Mouse (Mus musculus) MN1 (cell line): ENCODE data around the gene Nrp1.

Experiments used
- DNase-seq: peaks from one replicate; pipeline ENCODE4 v3.0.0-alpha.2; 2016; ENCODE audit warnings: low spot score

The Nrp1 gene

DNA sequence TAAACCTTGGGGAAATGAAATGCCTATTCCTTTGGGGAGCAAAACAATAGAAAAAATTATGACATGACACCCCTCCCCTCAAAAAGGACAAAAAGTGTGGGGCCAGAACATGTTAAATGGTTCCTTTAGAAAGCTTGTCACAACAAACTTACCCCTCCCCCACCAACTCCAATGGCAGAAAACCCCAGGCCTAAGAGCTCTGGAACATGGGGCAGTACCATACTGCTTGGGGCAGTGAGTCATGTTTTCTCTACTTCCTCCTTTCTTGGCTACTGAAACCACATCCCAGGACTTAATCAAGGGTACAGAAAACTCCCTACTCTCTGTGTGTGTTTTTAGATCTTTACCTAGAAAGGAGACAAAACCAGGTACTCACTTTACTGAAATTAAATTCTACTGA lies 147.5 kb downstream of the Nrp1 start:
- no peak for DNase-seq

DNA sequence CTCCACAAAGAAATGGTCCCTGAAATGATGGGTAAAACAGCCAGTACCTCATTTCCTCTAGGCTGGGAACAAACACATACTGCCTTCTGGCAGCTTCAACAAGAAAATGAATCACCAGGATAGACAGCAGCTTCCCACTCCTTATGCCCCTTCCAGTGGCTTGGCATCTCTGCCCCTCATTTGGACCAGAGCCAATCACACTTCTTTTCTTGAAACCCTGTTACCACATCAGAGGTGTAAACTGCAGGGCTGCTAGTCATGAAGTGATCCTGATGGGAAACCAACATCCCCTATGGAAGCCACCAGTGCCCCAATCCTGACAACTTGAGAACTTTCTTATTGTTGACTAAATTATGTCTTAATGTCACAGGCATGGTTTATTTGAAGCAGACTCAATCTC lies 150.3 kb downstream of the Nrp1 start:
- DNase-seq = peak; percentile 28

DNA sequence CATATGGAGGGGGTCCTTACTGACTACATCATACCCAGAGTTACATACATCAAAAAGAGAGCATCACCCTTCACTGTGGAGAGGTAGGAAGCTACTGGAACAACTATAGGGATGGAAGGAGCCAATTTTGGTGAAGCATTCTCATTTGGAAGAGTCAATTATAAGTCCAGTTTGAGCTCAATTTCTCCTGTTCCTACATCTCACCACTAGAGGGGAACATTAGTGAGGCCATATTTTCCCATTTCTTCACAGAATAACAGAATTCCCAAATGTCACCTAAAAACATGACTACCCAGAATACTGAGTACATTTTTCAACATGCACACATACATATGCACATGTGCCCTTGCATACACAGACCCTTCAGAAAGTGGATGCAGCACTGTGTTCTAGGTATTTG lies 152.6 kb downstream of the Nrp1 start:
- no peak for DNase-seq

DNA sequence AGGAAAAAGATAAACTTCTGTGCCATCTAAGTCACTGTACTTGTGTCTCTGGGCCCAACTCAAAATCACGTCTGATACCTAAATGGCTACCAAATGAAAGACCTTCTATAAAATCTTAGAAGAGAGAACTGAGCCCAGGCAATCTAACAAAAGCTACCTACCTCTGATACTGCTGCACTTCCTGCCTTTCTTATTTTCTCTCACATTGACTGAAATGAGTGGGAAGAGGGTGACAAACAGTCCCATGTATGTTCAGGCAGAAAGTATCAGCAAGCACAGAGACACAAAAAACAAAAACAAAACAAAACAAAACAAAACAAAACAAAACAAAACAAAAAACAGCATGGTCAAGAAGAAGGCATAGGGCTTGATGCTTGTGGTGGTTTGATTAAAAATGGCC lies 153.3 kb downstream of the Nrp1 start:
- no peak for DNase-seq

DNA sequence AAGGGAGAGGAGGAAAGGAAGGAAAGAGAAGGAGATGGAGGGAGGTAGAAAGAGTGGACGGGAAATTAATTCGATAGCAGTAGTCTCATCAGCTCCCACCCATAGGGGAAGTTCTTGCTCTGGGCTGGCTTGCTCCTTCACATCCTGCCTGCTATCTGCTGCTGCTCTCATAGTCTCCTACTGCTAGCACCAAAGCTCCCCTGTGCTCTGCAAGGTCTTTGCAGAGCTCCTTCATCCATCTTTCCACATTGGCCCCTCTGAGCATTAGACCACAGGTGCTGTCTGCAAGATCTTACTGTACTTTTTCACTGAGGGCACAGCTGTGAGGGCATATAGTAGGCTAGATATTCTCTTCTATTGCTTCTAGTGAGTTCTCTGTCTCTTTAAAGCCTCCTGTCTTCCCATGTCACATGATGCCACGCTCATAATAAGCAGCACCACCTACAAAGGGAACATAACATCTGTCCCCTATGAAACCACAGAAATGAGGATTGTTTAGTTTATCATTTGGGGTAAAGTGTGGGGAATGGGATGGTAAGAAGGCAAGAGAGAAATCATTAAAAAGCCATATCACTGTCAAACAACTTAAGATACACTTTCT lies 158.5 kb downstream of the Nrp1 start:
- no peak for DNase-seq

DNA sequence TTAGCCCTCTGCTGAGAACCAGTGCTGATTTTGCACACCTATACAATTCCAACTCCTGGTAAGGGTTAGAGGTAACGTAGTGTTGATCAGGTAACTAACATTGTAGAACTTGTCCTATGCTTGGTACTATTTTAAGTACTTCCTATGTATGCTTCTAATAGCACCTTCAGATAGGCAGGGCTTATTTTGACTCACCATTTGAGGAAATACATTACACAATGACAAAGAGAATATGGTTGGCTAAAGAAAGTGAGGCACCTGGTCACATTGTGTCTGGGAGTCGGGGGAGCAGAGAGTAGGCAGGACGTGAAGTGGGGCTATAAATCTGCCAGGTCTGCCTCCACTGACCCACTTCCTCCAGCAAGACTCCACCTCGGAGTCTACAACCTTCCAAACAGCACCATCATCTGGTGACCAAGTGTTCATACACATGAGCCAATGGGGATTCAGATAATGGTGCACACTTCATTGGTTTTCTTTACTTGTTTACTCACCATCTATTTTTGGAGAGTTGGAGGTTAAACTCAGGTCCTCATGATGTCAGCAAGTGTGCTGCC lies 159.2 kb downstream of the Nrp1 start:
- no peak for DNase-seq

DNA sequence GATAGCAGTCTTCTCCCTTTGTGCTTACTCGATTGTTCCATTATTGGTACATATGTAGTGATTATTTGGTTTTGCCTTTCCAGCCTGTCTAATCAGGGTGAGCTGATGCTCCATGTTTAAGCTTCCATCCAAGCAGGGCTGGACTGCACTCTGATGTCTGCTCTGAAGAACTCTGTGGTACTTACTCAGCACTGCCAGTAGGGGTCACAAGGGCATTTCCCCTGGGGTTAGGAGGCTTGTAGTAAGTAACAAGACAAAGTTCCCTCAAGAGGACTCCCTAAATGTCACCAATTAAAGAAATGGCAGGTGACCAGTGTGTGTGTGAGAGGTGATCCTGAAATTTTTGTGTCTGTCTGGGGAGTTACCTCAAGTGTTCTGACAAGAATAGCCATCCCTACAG lies 161.0 kb downstream of the Nrp1 start:
- no peak for DNase-seq

DNA sequence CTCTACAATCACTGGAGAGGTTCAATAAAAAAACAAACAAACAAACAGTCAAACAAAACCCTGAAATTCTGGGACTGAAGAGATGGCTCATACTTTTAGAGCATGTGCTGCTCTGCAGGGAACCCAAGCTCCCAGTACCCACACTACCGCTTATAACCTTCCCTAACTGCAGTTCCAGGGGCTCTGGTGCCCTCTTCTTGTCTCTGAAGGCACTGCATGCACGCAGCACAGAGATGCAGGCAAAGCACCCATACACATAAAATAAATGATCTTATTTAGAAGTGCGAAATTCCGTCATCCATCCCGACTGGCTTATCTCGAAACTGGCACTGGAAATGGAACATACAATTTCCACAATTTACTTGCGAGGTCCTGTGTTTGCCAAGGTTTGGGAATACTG lies 165.4 kb downstream of the Nrp1 start:
- no peak for DNase-seq

DNA sequence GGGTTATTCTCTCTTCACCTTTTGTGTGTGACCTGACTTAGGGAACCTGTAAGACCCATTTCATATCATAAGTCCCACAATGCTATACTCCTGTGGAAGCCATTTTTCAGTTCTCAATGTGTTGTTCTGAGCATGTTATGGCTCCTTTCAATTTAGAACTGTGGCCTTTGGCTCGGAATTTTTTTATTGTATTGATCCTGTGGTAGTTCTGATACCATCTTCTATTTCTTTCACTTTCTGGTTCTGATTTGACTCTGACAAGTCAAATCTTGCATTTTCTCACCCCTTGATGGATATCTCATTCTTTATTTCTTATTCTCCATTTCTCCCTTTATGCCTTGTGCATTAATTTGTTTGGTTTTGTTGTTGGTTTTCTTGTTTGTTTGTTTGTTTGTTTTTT lies 167.5 kb downstream of the Nrp1 start:
- no peak for DNase-seq

DNA sequence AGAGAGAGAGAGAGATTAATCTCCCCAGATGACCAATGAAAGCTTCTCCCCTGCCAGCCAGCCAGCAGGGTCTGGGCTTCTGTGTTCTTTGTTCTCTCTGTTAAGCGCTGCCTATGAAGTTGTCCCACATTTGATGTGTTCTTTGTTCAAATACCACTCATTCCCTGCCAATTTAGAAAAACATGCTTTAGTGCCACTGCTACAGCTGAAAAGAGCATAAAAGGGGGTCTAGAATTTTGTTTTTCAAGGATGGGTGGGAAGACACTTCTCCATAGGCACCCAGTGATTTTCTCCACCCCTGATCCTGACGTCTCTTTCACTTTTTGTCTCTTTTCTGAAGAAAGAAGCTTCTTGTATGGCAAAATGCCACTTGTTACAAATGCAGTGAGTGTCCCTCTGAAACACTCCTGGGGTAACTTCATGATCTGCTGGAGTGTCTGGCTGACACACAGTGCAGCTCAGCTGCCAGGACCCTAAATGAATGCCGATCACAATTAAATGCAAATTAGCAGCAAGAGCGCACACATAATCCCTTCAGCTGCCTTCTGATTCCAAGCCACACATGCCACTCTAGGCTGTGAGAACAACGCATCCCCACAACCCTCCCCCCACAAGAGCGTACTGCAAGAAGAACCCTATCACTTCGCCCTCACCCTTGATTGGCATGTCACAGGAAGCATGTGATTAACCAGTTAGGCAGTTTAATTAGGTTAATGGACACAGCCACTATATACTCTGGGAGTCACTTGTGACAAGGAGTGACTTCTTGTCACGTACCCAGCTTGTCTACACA lies 170.4 kb downstream of the Nrp1 start:
- no peak for DNase-seq

DNA sequence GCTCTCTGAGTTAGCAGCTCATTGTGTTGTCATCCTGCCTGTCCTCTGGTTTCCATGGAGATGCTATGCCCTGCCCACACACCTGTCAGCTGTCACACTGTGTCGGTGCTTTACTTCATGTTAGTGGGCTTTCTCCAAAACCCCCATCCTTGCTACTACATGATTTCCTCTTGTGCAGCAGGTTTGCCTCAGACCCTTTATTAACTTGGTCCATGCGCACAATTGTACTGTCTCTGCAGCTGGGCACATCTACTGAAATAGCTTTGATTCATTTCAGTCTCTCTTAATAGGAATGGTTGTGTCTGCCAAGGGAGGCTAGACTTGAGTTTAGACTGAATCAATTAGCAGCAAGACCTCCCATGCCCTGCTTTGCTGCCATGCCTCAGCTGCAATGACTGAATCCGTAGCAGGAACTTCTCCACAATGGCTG lies 176.1 kb downstream of the Nrp1 start:
- DNase-seq = no peak

DNA sequence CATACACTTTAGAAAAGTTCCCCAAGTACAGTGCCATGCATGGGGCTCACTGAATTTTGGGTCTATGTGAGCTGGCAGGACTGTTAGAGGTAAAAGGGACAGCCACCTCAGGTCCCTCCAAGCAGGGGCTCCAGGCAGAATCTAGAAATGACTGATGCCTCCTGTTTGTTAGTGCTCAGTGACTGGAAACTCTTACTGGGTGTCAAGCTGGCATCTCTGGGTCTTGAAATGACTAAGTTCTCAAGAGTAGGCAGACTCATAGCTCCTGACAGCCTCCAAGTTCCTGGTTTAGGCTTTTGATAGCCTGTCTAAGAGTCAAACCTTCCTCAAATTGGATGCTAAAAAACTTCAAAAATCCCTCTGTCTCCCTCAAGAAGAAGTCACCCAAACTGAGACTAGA lies 177.3 kb downstream of the Nrp1 start:
- no peak for DNase-seq

DNA sequence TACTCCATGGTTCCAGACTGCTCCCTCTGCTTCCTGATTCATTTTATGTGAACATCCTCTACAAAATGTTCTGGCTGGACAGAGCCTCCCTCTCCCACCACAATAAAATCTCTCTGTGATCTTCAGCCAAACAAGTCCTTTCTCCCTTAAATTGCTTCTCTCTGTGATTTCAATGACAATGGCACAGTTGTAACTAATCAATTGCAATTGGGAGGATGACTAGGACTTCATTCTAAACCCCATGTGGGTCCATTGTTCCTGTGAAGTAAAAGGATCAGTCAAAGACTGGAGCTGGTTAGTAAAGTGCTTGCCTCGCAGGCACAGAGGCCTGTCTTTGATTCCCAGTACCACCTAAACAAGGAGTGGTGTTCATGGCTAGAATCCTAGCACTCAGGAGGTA lies 180.0 kb downstream of the Nrp1 start:
- DNase-seq = no peak

DNA sequence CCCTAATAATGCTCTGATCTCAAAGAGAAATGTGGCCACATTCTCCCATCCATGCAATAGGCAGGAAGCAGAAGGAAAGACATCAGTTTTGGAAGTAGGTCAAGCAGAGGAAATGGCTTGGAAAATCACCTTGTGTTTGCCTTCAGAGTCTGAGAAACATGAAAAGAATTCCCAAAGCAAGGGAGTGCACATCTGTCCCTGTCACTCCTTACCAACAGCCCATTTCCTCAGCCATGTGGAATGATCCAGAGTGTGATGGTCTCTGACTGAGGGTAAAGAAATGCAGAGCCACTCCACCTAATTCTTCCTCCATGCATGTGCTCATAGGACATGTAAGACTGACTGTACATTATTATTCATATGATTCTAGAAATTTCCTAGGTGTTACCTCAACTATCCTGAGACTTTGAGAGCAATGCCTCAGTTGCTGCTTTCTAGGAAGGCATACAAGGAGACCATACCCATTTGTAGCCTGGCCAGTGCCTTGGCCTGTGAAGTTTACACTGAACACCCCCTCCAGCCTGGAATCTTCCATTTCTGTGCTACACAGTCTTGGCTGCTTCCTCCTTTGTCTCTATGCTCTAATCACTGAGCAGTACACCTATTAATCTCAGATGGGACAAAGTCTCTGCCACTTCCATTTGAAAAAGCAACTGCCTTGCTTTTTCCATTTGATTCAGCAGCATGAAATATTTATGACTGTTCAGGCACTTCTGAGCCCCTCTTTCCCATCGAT lies 183.1 kb downstream of the Nrp1 start:
- DNase-seq = no peak

DNA sequence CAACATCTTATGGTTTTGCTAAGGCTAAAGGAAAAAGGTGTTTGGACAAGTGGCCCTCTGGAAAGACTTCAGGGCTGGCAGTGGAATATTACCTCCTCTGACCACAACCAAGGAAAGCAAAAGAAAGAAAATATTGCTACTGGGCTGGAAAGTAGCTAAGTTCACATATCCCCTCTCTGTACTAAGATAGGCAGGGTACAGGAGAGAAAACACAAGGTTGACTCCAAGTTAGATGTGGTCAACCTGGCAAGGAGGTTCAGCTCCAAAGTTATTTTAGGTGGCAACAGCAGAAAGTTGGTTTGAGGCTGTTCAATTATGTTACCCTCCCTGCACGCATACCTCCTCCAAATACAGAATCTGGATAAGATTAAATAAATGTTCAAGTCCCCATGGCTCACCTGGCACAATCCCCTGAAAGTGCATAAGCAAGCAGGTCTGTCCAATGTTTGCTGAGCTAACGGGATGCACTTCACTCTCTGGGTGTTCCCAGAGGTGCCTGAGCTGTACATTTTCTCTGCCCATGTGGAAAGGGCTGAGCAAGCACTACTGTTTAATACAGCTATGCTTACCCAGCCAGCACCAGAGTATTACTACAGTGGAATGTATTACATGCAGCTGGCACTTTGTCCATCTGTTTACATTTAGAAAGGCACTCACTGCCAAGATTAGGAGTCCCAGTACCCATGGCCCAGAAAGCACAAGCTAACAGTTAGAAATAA lies 185.9 kb downstream of the Nrp1 start:
- no peak for DNase-seq

DNA sequence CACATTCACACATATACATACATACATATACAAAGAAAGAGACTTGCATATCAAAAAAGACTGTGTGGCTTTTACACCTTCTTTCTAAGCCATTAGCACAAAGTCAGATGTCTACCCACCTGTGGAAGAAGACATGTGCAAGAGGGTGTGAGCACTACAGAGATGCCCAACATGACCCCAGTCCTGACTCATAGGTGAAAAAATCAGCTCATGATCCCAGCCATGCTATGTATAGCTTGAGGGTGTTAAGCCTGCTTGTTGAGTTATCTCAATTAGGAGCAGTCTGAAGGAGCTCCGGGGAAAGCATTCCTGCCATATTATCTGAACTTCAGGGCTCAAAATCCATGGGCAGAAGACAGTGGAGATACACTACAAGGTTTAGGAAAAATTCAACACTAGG lies 187.9 kb downstream of the Nrp1 start:
- DNase-seq = no peak

DNA sequence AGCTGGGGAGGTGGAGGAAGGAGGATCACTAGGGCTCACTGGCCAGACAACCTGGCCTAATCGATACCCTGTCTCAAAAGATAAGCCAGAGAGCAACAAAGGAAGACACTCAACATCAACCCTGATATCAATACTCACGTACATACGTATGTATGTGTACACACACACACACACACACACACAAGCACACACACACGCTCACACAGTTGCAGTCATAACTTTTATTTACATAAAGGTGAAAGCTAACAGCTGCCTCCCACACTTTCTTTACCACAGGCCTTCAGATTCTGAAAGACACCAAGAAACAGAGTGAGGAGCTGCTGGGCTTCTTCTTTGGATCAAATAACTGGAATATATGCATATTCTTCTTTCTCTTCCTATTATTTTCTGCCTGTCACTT lies 189.0 kb downstream of the Nrp1 start:
- no peak for DNase-seq

DNA sequence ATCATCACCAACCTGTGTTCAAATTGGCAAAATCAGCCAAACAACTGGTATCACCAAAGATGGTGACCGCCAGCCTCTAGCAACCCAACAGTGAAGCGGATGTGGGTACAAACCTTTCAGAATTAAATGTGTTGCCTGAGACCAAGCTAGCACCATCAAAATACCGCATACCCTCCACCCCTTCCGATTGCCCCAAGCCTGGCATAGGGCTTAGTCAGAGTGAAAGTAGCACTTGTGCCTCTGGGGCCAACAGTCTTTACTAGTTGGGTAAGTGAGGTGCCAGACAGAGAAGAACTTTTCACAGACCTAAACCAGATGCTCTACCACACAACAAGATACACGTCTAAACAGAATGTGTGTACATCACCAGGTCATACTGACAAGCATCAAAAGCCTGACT lies 191.3 kb downstream of the Nrp1 start:
- DNase-seq = no peak

DNA sequence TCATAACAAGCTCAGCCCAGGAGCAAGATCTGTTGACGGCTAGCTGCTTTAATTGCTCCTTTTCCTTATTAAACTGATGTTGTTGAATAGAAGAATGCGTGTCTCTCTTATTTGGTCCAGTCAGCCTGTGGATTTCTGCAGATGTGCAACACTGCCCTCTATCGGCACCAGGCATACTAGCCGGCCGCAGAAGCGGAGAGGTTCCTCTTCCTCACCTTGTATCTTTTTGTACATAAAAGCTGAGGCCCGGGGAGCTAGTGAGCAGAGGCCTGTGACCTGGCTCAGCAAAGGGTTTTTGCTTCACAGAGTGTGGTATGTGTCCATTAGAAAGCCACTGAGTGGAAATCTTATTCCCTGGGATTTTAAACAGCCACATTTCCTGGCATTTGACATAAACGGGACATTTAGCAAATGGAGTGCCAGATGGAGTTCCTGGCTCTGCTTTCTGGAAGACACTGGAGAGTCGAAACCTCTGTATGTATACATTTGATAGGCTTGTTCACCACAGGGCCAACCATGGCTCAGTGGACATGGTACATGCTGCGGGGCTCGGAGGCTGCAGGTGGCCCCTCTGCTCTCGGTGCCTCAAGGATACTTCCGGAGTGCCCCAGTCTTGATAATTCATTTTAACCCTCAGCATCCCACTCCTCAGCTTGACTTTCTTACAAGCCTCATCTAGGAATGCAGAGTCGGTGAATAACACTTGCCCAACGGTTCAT lies 193.2 kb downstream of the Nrp1 start:
- DNase-seq = peak; percentile 85
